Mouse (Mus musculus): ENCODE data around the gene Cfdp1.

Cfdp1 gene

GRCm38 (mm10) chr8:111853861-111854501, at the start of gene Cfdp1:
Gene Cfdp1 (minus strand): TSS chr8:111854291.
- DNase-seq, result peak; percentile 94 to 96

- no peak for DNase-seq
Observed at GRCm38 (mm10) chr8:111902080-111902479, 48.0 kb upstream of the Cfdp1 start.

GRCm38 (mm10) chr8:111898586-111898985, 44.5 kb upstream of the Cfdp1 start:
- no peak for DNase-seq

- DNase-seq, result no peak
Observed at GRCm38 (mm10) chr8:111894955-111895354, 40.9 kb upstream of the Cfdp1 start.

- no peak for DNase-seq
Observed at GRCm38 (mm10) chr8:111892615-111893014, 38.5 kb upstream of the Cfdp1 start.

GRCm38 (mm10) chr8:111891983-111892382, 37.9 kb upstream of the Cfdp1 start:
- DNase-seq, result no peak

GRCm38 (mm10) chr8:111890911-111891303, 36.8 kb upstream of the Cfdp1 start:
- DNase-seq, result no peak

- peak; percentile 68 to 70 for DNase-seq
Observed at GRCm38 (mm10) chr8:111889931-111890910, 36.1 kb upstream of the Cfdp1 start.

GRCm38 (mm10) chr8:111888091-111888650, 34.1 kb upstream of the Cfdp1 start:
- DNase-seq, result peak in 1 of 2 experiments; percentile 38

- no peak for DNase-seq
Observed at GRCm38 (mm10) chr8:111887479-111887878, 33.4 kb upstream of the Cfdp1 start.

GRCm38 (mm10) chr8:111883615-111884014, 29.5 kb upstream of the Cfdp1 start:
- no peak for DNase-seq

GRCm38 (mm10) chr8:111881591-111881990, 27.5 kb upstream of the Cfdp1 start:
- DNase-seq, result peak; percentile 62 to 81

- no peak for DNase-seq
Observed at GRCm38 (mm10) chr8:111877711-111878110, 23.6 kb upstream of the Cfdp1 start.

GRCm38 (mm10) chr8:111876355-111876948, 22.4 kb upstream of the Cfdp1 start, which contains the start of gene Tmem170:
Gene Tmem170 (minus strand): TSS chr8:111876750.
- peak; percentile 99 to 100 for DNase-seq

GRCm38 (mm10) chr8:111875758-111876157, 21.7 kb upstream of the Cfdp1 start:
- DNase-seq, result peak; percentile 35 to 46

- no peak for DNase-seq
Observed at GRCm38 (mm10) chr8:111871278-111871677, 17.2 kb upstream of the Cfdp1 start.

GRCm38 (mm10) chr8:111870379-111870778, 16.3 kb upstream of the Cfdp1 start:
- no peak for DNase-seq

- DNase-seq, result no peak
Observed at GRCm38 (mm10) chr8:111868664-111869063, 14.6 kb upstream of the Cfdp1 start.

- DNase-seq, result no peak
Observed at GRCm38 (mm10) chr8:111865857-111866256, 11.8 kb upstream of the Cfdp1 start.

- DNase-seq, result no peak
Observed at GRCm38 (mm10) chr8:111865130-111865852, 11.2 kb upstream of the Cfdp1 start.

- no peak for DNase-seq
Observed at GRCm38 (mm10) chr8:111864648-111865047, 10.6 kb upstream of the Cfdp1 start.

GRCm38 (mm10) chr8:111863280-111863679, 9.2 kb upstream of the Cfdp1 start:
- DNase-seq, result no peak
